Mouse (Mus musculus) testis, adult 2 months (tissue): ENCODE data around the gene Mrs2.

Experiments used
- CTCF ChIP-seq: fragments of 200-500 bp; IDR thresholded peaks from 2 replicates; pipeline ENCODE4 v1.5.1; 2012; ENCODE audit warnings: low read depth, mild to moderate bottlenecking, inconsistent platforms, low read length, moderate library complexity; ENCODE audit not compliant: control insufficient read depth, insufficient read depth, insufficient replicate concordance
- POLR2A ChIP-seq: fragments of 200-500 bp; IDR thresholded peaks from 2 replicates; pipeline ENCODE4 v1.6.1; 2012; ENCODE audit warnings: low read depth, mild to moderate bottlenecking, inconsistent platforms, low read length, moderate library complexity; ENCODE audit not compliant: control insufficient read depth

GRCm38 (mm10) chr13:24955091-24955490 is 65.1 kb downstream of the Mrs2 start:
- no peak for TF ChIP-seq CTCF
- no peak for TF ChIP-seq POLR2A
